Comparison of ENCODE assay signal across 8 mouse cellular contexts in genomic region chr9:67043231-67044199, GRCm38 (mm10). TPM values are rescaled to one million over a fixed set of nuclear protein-coding genes. Genes with fewer than 3 reads are reported as not detected.
DNase-seq lines count a peak whose midpoint lies in the region; ATAC-seq lines count a peak whose summit lies in the region.

No protein-coding gene starts in this region.

- under 1% methylated on average over 73 of the region's 73 CpGs for WGBS in hindbrain, embryonic 15.5 days

- H3K4me3 ChIP-seq in hindbrain, embryonic 15.5 days, result peak overlapping the region; percentile 78

- H3K27me3 ChIP-seq in hindbrain, embryonic 15.5 days, result peaks cover 19% of the 10 kb centered on the region

- H3K4me1 ChIP-seq in hindbrain, embryonic 15.5 days (replicated peaks), result peaks cover 58% of the 10 kb centered on the region

- H3K36me3 ChIP-seq in hindbrain, embryonic 15.5 days, result no peaks in the 10 kb centered on the region

- H3K4me2 ChIP-seq in hindbrain, embryonic 15.5 days, result peak overlapping the region; percentile 62

- peak overlapping the region; percentile 88 for H3K9ac ChIP-seq in hindbrain, embryonic 15.5 days

- DNase-seq in R1 (ENCODE audit: low read depth, low spot score), result peak; percentile 98
- peak; percentile 99 to 100 for DNase-seq in cerebellum, postnatal 25 days
- peak; percentile 99 to 100 for DNase-seq in frontal cortex, postnatal 25 days (ENCODE audit: low spot score in 2 of 2)
- peak; percentile 99 for DNase-seq in left cerebral cortex, adult 11 months (ENCODE audit: low spot score)
- DNase-seq in lung, postnatal 4 days, result peak; percentile 100
- peak; percentile 99 for DNase-seq in retina, postnatal 7 days (ENCODE audit: low read depth, low spot score)
- DNase-seq in urinary bladder, adult 2 months (ENCODE audit: low spot score), result peak; percentile 98

- H3K27ac ChIP-seq in hindbrain, embryonic 15.5 days (replicated peaks), result peak overlapping the region; percentile 91

- peak; percentile 96 for ATAC-seq in hindbrain, embryonic 15.5 days (ENCODE audit: low FRiP score, low read depth)

- H3K9me3 ChIP-seq in hindbrain, embryonic 15.5 days, result no peaks in the 10 kb centered on the region

RNA-seq across cellular contexts. Expression of gene Tpm1, which starts 5.7 kb away (rescaled TPM):
- 171 and 180 TPM in 2 replicates for polyA plus RNA-seq in hindbrain, embryonic 15.5 days (2015; fragmentation: Nextera tagmentation; extraction: Ambion mirVana)
- 5,954 and 6,025 TPM in 2 replicates for polyA plus RNA-seq in urinary bladder, adult 2 months (2012; rRNA removed)

Comparison
In these comparisons a context has a peak if more than half of its experiments do, and no peak if none do; other contexts are left out.
1. Peak in every context shown above with its lines: DNase-seq, ATAC-seq, H3K4me3 ChIP-seq and H3K27ac ChIP-seq.
2. RNA of gene Tpm1, which starts 5.7 kb away (polyA plus RNA-seq): 5,954 to 6,025 TPM in urinary bladder, adult 2 months; 171 to 180 TPM in hindbrain, embryonic 15.5 days; every median in the first group is over 10 times any median in the second.